Mouse (Mus musculus): ENCODE measurements around the gene Bnc2. TPM values are rescaled to one million over a fixed set of nuclear protein-coding genes. Genes with fewer than 3 reads are reported as not detected.
A peak's percentile ranks its signal among the peaks of the same experiment; 100 is the strongest.

The Bnc2 gene
- polyA plus RNA-seq, 1 experiment from 2014 or later, result 22.2 TPM

DNA sequence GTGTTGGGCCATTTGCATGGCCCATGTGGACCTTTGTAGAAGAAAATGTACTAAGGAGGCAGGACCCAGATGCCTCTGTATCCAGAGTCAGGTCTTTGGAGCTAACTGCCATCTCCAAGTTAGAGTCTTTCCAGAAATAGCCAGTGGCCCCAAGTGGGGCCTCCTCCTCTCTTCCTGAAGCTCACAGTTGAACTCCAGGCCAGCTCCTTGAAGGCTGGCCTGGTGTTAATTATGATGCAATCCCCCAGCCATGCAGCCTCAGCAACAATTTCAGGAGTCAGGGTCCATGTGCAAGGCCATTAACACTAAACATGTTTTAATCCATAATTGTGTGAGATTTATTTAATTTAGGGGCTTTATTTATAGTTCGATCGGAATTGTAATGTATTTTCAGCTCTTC lies 427.7 kb downstream of the Bnc2 start:
- 85% methylated on average over 2 of the region's 2 CpGs for WGBS
- Histone ChIP-seq H3K27ac (replicated peaks) (0 out of 2 replicates have a peak overlapping the region, but pooled peaks have one; percentile 8), H3K4me1 (peaks cover 9% of the 10 kb centered on the region), H3K9me3 (no peaks in the 10 kb centered on the region), H3K36me3 (replicated peaks) (no peaks in the 10 kb centered on the region), H3K4me3 (no peak overlapping the region), H3K27me3 (replicated peaks; ENCODE audit: low read depth, poor library complexity, severe bottlenecking) (no peaks in the 10 kb centered on the region)
- peak; percentile 54 for DNase-seq (ENCODE audit: low spot score)

DNA sequence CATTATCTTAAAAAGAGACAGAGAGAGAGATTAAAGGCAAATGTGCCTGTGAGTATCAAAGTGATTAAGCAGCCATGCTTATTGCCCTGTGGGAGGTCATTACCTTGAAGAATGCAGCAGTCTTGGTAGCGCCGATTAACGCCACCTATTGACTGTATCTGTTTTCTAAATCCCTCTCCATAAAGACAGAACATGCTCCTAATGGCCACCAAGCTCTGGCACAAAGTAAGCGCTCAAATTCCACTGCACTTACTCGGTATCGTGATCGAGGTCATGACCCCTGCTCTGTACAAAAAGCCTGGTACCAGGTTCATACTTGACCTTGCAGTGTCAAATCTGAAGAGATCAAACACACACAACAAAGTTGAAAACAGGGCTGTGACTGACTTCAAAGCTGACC lies 442.7 kb downstream of the Bnc2 start:
- no peaks in the 10 kb centered on the region for H3K27me3 ChIP-seq (replicated peaks; ENCODE audit: low read depth, poor library complexity, severe bottlenecking)
- peaks cover 17% of the 10 kb centered on the region for H3K4me1 ChIP-seq
- 55% methylated on average over 7 of the region's 7 CpGs for WGBS
- H3K9me3 ChIP-seq, result no peaks in the 10 kb centered on the region
- no peak overlapping the region for H3K4me3 ChIP-seq
- no peak for DNase-seq (ENCODE audit: low spot score)
- no peaks in the 10 kb centered on the region for H3K36me3 ChIP-seq (replicated peaks)
- H3K27ac ChIP-seq (replicated peaks), result no peak overlapping the region

GRCm38 (mm10) chr4:84231251-84231650 lies 443.8 kb downstream of the Bnc2 start:
- Histone ChIP-seq H3K4me1 (peaks cover 17% of the 10 kb centered on the region), H3K36me3 (replicated peaks) (no peaks in the 10 kb centered on the region), H3K27me3 (replicated peaks; ENCODE audit: low read depth, poor library complexity, severe bottlenecking) (no peaks in the 10 kb centered on the region), H3K4me3 (no peak overlapping the region), H3K27ac (replicated peaks) (no peak overlapping the region), H3K9me3 (no peaks in the 10 kb centered on the region)
- DNase-seq (ENCODE audit: low spot score), result no peak
- WGBS, result 95% methylated on average over 2 of the region's 2 CpGs

DNA sequence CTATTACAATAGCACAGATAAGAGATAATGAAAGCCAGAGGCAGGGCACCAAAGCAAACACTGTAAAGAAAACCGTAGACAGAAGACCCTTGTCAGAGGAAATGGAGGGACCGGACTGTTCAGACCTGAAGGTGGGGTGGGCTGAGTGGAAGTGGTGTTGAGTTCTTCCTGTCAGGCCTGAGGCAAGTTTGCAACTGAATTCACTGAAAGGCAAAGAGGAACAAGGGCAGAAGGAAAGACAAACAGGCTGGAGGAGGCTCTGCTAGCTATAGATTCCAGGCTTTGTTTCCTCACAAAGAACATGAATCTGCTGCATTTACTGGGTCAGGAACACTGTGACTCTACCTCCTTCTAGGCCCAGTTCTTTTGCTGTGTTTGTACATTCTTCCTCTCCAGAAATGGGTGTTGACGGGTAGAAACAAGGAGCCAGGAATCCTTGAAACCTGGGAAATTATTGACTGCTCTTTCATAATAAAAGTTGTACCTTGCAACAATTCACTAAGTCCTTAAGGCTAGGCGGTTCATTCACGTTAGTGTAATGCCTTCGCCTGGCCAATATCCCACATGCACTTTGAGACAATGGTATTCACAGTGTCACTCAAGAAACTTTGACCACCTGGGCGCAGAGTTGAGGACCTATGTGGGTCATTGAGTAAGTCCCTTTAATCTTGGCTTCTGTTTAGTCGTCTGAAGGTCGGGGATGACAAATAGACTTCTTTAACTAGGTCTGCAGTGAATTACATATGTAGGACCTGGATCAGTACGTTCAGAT lies 445.7 kb downstream of the Bnc2 start:
- 69% methylated on average over 10 of the region's 10 CpGs for WGBS
- H3K36me3 ChIP-seq (replicated peaks), result no peaks in the 10 kb centered on the region

DNA sequence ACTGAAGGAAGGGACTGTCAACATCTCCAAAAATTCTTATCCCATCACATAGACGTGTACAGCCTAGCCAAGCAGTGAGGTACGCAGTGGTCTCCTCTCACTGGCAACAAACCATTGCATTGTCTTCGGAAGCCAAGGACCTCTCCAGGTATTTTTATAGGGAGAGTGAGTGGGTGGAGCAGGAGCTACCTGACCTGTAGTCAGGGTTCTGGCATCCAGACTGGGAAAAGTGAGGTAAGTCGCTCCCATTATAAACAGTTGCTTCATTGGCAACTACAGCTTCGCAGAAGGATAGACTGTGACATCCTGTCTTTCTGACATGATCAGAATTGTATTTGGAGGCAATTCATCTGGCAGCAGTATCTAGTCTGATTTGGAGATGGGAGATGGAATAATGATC lies 446.5 kb downstream of the Bnc2 start:
- Histone ChIP-seq H3K27me3 (replicated peaks; ENCODE audit: low read depth, poor library complexity, severe bottlenecking) (no peaks in the 10 kb centered on the region), H3K4me3 (no peak overlapping the region), H3K4me1 (peaks cover 24% of the 10 kb centered on the region), H3K9me3 (no peaks in the 10 kb centered on the region), H3K36me3 (replicated peaks) (no peaks in the 10 kb centered on the region), H3K27ac (replicated peaks) (no peak overlapping the region)
- no peak for DNase-seq (ENCODE audit: low spot score)
- WGBS, result 89% methylated on average over 5 of the region's 5 CpGs

More for the DNA sequence above, 445.7 kb downstream of the Bnc2 start:
- Histone ChIP-seq H3K4me3 (no peak overlapping the region), H3K9me3 (no peaks in the 10 kb centered on the region), H3K27ac (replicated peaks) (0 out of 2 replicates have a peak overlapping the region, but pooled peaks have one; percentile 5), H3K4me1 (peaks cover 21% of the 10 kb centered on the region), H3K27me3 (replicated peaks; ENCODE audit: low read depth, poor library complexity, severe bottlenecking) (no peaks in the 10 kb centered on the region)
- DNase-seq (ENCODE audit: low spot score), result no peak

Other genes with a start within 250 kb of the Bnc2 start
- 5.8 and 6.5 TPM in 2 replicates for gene Cntln, start 209.0 kb upstream of the Bnc2 start, polyA plus RNA-seq (2016; fragmentation: Nextera tagmentation; extraction: Ambion mirVana)